Mouse (Mus musculus): ENCODE measurements around the gene Llph.

Llph gene

DNA sequence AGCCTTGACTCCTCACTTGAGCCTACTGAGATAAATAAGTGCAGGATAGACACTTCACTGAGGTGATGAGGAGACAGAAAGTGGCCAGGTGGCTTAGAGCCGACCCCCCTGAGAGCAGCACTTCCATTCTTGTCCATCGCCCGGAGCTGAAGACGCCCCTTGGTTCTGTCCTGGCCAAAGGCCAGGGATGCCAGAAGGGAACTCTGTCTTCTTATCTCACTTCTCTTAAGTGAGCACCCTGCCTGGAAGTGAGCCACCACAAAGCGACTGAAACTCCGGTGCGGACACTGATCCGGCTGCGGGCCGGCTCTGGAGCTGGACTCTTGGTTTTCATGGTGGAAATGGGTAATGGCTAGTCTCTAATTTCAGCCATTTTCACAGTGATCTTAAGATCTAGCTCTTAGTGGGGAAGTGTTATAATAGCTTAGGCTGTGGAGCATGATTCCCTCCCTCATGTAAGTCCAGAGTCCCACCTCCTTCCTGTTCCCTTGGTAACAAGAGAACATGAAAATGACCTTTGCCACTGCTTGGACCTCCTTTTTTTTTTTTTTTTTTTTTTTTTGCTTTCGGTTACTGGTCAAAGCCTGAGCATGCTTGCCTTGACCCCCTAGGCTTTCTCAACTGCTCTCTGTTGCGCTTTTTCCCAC, 52.7 kb downstream of the Llph start:
- DNase-seq (ENCODE audit: low spot score in 2 of 2), result no peak

DNA sequence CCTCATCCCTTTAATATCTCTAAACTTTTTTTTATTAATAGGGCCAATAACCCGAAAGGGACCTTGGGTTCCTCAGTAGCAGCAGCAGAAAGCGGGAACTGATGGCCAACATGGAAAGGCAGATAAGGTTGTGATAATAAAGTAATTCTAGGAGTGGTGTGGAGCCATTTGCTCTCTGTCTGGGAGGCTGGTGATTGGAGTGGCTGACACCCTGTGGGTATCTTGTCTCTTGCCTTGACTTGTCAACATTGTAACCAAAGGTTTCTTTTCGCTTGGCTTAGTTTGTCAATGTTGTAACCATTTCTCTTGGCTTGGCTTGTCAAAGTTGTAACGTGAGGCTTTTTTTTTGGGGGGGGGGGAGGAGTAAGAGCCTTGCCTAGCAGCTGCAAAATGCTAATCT, 53.5 kb downstream of the Llph start:
- no peak for DNase-seq (ENCODE audit: low spot score in 2 of 2)

DNA sequence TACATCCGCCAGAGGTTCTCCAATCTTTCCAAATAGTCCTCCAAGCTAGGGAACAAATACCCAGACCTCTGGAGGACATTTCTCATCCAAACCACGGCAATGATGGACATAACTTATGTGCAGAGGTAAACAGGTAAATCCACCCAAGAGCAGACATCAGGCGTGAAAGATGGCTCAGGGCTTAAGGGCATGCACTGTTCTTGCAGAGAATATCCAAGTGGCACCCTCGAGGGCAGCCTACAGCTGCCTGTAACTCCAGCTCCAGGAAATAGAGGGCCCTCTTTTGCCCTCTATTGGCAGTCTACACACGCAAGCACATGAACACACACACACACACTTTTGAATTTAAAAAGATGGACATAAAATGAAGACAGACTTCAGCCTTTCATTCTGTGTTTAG, 54.8 kb downstream of the Llph start:
- no peak for DNase-seq (ENCODE audit: low spot score in 2 of 2)

All from urinary bladder, postnatal 36 days (tissue).